Mouse (Mus musculus): Measurements from ENCODE around the gene Hoxc8.

DNA sequence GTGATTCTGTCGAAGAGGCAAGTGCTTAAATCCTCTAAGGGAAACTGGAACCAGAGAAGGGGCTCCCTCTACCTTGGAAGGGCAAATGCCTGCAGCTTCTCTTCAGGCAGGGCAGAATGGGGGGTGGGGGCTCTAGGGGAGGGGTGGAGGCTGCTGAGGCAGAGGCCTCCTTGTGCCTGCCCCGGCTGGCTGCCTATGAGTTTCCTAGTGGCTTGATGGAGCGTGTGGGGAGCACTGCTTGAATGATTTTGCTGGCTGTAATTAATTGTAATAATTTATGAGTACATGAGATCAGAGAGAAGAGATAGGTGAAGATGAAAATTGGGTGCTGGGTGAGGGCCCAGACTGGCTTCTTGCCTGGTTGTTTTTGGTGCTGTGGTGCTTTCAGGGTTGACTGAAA, 5.5 kb upstream of the Hoxc8 start:
- TF ChIP-seq CTCF (IDR thresholded peaks at IDR 0.05; ENCODE audit: extremely low read depth, insufficient read depth, insufficient read length, insufficient replicate concordance) (no peak), POLR2A (IDR thresholded peaks at IDR 0.05; ENCODE audit: low read depth, low read length) (no peak)

Measured in spleen, adult 2 months (tissue).